Mouse (Mus musculus) midbrain, embryonic 11.5 days (tissue): Measurements from ENCODE around the gene Abca2. TPM values are rescaled to one million over a fixed set of nuclear protein-coding genes. Genes with fewer than 3 reads are reported as not detected.

Experiments used
- ATAC-seq: fragments of 200-750 bp; cut with Nextera tagmentation; 2 replicates; pipeline ENCODE4 v1.8.0; 2017; ENCODE audit warnings: moderate TSS enrichment, moderate library complexity; ENCODE audit not compliant: low FRiP score
- DNase-seq: peaks from one replicate; pipeline ENCODE4 v3.0.0; 2015; ENCODE audit warnings: low spot score; ENCODE audit errors: missing footprints
- H3K27ac ChIP-seq: fragments of 300-500 bp; sonication (generic); 2 replicates; pipeline ENCODE4 v1.5.1; 2014; ENCODE audit warnings: low read depth, low read length
- H3K27me3 ChIP-seq: fragments of 300-500 bp; sonication (generic); 2 replicates; pipeline ENCODE4 v1.6.1; 2014; ENCODE audit warnings: mild to moderate bottlenecking, low read length, moderate library complexity, mixed read lengths; ENCODE audit not compliant: control insufficient read depth, insufficient read depth
- H3K36me3 ChIP-seq: fragments of 300-500 bp; sonication (generic); 2 replicates; pipeline ENCODE4 v1.6.1; 2014; ENCODE audit warnings: mild to moderate bottlenecking, low read length, moderate library complexity, mixed read lengths; ENCODE audit not compliant: control insufficient read depth, insufficient read depth
- H3K4me1 ChIP-seq: fragments of 300-500 bp; sonication (generic); 2 replicates; pipeline ENCODE4 v1.6.1; 2014; ENCODE audit warnings: low read length; ENCODE audit not compliant: control insufficient read depth, insufficient read depth
- H3K4me2 ChIP-seq: fragments of 300-500 bp; sonication (generic); 2 replicates; pipeline ENCODE4 v1.6.1; 2014; ENCODE audit warnings: mild to moderate bottlenecking, moderate library complexity
- H3K4me3 ChIP-seq: fragments of 300-500 bp; sonication (generic); 2 replicates; pipeline ENCODE4 v1.5.1; 2014; ENCODE audit warnings: low read depth, low read length
- H3K9ac ChIP-seq: fragments of 300-500 bp; sonication (generic); 2 replicates; pipeline ENCODE4 v1.6.1; 2014; ENCODE audit warnings: low read length
- H3K9me3 ChIP-seq: fragments of 300-500 bp; sonication (generic); 2 replicates; pipeline ENCODE4 v1.6.1; 2016; ENCODE audit warnings: low read length; ENCODE audit not compliant: control insufficient read depth
- WGBS: fragments of 180-500 bp; shearing (Covaris S2); extraction: QIAGEN DNeasy Blood & Tissue Kit; methylation state at CpG from one replicate; pipeline ENCODE4 v1.1.7; 2014; 5-methylcytosine and 5-hydroxymethylcytosine counted together
- polyA plus RNA-seq: library from polyadenylated mRNA; unstranded; fragments of >200 nt; fragmentation: Nextera tagmentation; extraction: Ambion mirVana; gene quantifications from 2 replicates; pipeline ENCODE4 v1.2.1, GENCODE M21; 2014

Abca2 gene
- polyA plus RNA-seq, 1 experiment from 2014 or later, result 5.4 TPM

DNA sequence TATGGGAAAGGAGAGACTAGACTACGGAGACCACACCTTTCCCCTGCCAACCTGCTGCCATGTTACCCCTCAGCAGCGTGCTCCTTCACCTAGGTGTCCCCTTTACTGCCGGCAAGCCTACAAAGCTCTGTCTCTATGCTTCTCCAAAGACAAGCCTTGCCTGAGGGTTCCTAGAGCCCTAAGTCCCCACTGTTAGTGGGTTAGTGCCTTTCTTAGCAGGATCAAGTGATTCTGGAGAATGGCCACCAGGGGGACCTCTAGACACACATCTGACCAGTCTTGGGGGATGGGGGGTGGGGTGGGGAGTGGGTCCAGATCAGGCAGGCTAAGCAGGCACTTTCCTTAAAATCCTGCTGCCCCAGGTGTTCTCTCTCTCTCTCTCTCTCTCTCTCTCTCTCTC is 6.6 kb upstream of the Abca2 start:
- H3K27me3 ChIP-seq, result peaks cover 8% of the 10 kb centered on the region; the same call in 1 of the 2 replicates
- ATAC-seq, result peak; percentile 62
- no peaks in the 10 kb centered on the region for H3K9me3 ChIP-seq
- no peak overlapping the region for H3K4me3 ChIP-seq
- peak; percentile 89 for DNase-seq
- no peak overlapping the region for H3K9ac ChIP-seq
- H3K4me1 ChIP-seq, result no peaks in the 10 kb centered on the region
- no peak overlapping the region for H3K4me2 ChIP-seq
- H3K27ac ChIP-seq, result no peak overlapping the region
- 13% methylated on average over 3 of the region's 3 CpGs for WGBS
- H3K36me3 ChIP-seq, result no peaks in the 10 kb centered on the region

DNA sequence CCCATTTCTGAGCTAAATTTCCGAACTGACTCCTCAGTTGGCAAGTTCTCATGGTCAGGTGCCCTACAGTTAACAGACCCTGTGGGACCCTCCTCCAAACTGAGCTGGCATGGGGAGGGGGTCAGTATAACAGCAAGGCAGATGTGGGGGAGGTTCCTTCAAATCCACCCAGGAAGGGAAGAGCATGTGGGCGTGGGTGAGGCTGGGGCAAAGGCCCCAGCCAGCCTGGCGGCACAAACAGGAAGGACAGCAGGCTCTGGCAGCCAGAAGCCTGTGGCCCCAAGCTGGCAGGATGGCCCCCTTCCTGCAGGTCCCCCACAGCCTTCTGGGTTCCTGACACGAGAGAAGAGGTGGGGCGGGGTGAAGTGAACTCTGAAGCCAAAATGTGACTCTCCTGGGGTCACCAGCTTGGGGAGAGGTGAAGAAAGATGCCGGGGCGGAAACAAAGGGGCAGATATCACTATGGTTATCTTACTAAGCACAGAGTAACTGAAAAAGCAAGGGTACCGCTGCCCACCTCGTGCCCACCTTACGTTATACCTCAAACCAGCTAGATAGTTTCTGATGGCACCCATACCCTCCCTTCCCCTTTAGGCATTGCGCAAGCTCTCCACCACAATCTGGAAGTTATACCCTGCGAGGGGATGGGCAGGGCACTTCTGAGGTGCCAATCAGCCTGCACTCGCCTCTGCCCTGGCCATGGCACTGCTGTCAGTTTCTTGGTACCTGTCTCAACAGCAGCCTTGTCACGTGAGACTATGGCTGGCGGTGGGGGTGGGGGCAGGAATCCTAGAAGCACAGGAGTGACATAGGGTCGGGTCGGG is 5.7 kb upstream of the Abca2 start, which contains the start of gene Fut7:
Fut7 (plus strand) TSS at position 681 of the 824 bp plus-strand sequence.
- DNase-seq (no peak), ATAC-seq (no peak)
- H3K27me3 ChIP-seq, result peaks cover 8% of the 10 kb centered on the region; the same call in 1 of the 2 replicates
- no peak within 1 kb of the TSS for H3K4me2 ChIP-seq
- no peaks in the 10 kb centered on the region for H3K9me3 ChIP-seq
- 69% methylated on average over 17 of the region's 17 CpGs for WGBS
- no peak within 1 kb of the TSS for H3K4me3 ChIP-seq
- H3K27ac ChIP-seq, result no peak within 1 kb of the TSS
- H3K9ac ChIP-seq, result no peak within 1 kb of the TSS
- no peaks in the 10 kb centered on the region for H3K36me3 ChIP-seq
- H3K4me1 ChIP-seq, result no peaks in the 10 kb centered on the region

GRCm38 (mm10) chr2:25423626-25424025 is 4.9 kb upstream of the Abca2 start:
- ATAC-seq (no peak), DNase-seq (no peak)
- no peaks in the 10 kb centered on the region for H3K4me1 ChIP-seq
- no peak overlapping the region for H3K27ac ChIP-seq
- H3K9ac ChIP-seq, result no peak overlapping the region
- no peak overlapping the region for H3K4me2 ChIP-seq
- WGBS, result 67% methylated on average over 1 of the region's 1 CpGs
- no peaks in the 10 kb centered on the region for H3K36me3 ChIP-seq
- H3K9me3 ChIP-seq, result no peaks in the 10 kb centered on the region
- H3K4me3 ChIP-seq, result no peak overlapping the region
- H3K27me3 ChIP-seq, result peaks cover 8% of the 10 kb centered on the region; the same call in 1 of the 2 replicates

GRCm38 (mm10) chr2:25425481-25425880 is 3.0 kb upstream of the Abca2 start:
- H3K27me3 ChIP-seq, result peaks cover 13% of the 10 kb centered on the region
- no peak for DNase-seq

DNA sequence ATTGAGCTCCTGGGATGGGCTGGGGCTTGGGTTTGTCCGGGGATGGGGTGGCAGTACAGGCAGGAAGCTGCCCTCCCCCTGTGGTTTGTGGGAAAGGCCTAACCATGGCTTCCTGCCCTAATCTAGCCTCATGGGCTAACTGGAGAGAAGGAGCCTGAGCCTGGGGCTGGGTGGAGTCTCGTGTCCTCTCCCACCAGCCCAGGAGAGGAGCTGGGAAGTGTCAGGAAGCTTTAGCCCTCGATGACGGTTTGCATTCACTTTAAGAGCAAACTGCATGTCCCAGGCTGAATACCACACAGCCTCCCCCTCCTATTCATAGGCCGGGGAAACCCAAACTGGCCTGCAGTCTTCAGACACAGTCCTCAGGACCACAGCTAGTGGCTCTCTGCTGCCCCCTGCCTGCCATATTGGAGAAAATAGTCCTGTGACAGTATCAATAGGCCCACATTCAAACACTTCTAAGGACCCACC is 1.7 kb upstream of the Abca2 start:
- no peak overlapping the region for H3K9ac ChIP-seq
- H3K4me2 ChIP-seq, result no peak overlapping the region
- H3K4me1 ChIP-seq, result peaks cover 9% of the 10 kb centered on the region
- peak; percentile 98 for DNase-seq
- WGBS, result 41% methylated on average over 5 of the region's 5 CpGs
- no peaks in the 10 kb centered on the region for H3K36me3 ChIP-seq
- H3K9me3 ChIP-seq, result no peaks in the 10 kb centered on the region
- no peak overlapping the region for H3K27ac ChIP-seq
- H3K4me3 ChIP-seq, result no peak overlapping the region
- 0 out of 2 replicates have a peak, but pooled peaks have one; percentile 12 for ATAC-seq
- H3K27me3 ChIP-seq, result peaks cover 13% of the 10 kb centered on the region

More at GRCm38 (mm10) chr2:25425481-25425880, 3.0 kb upstream of the Abca2 start:
- H3K27ac ChIP-seq, result no peak overlapping the region
- H3K9ac ChIP-seq, result no peak overlapping the region
- no peaks in the 10 kb centered on the region for H3K36me3 ChIP-seq
- H3K4me2 ChIP-seq, result no peak overlapping the region
- no peak for ATAC-seq
- H3K4me3 ChIP-seq, result no peak overlapping the region
- H3K4me1 ChIP-seq, result peaks cover 5% of the 10 kb centered on the region
- WGBS, result 54% methylated on average over 27 of the region's 27 CpGs
- H3K9me3 ChIP-seq, result no peaks in the 10 kb centered on the region

DNA sequence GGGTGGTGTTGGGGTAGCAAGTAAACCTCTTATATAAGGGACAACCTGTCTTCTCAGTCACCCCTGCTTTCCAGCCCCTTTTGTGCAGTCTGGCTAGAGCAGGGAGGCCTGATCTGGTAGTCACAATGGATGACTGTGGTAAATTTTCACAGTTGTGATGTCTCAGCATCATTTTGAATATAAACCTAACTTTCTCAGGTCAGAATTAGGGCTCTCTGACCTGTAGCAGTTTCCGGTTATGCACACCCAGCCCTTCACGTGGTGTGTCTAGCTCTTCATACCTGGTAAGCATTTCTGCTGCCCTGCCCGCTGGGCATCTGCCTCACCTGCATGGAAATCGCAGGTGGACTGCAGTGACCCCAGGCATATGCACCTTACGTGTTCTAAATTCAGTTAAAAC is 1.2 kb upstream of the Abca2 start:
- ATAC-seq, result no peak

GRCm38 (mm10) chr2:25429435-25430180 is 1.1 kb downstream of the Abca2 start:
- Histone ChIP-seq H3K9me3 (no peaks in the 10 kb centered on the region), H3K9ac (peak overlapping the region; percentile 79; the same call in 1 of the 2 replicates), H3K27me3 (peaks cover 12% of the 10 kb centered on the region), H3K27ac (no peak overlapping the region), H3K4me1 (peaks cover 9% of the 10 kb centered on the region), H3K4me3 (peak overlapping the region; percentile 69), H3K36me3 (no peaks in the 10 kb centered on the region), H3K4me2 (peak overlapping the region; percentile 77)
- 71% methylated on average over 5 of the region's 5 CpGs for WGBS
- DNase-seq (peak; percentile 86), ATAC-seq (no peak)

More for the DNA sequence above, 1.2 kb upstream of the Abca2 start:
- Histone ChIP-seq H3K9me3 (no peaks in the 10 kb centered on the region), H3K27ac (no peak overlapping the region), H3K4me3 (no peak overlapping the region), H3K9ac (no peak overlapping the region), H3K36me3 (no peaks in the 10 kb centered on the region), H3K27me3 (peaks cover 13% of the 10 kb centered on the region), H3K4me1 (peaks cover 9% of the 10 kb centered on the region), H3K4me2 (no peak overlapping the region)
- DNase-seq, result no peak
- 85% methylated on average over 5 of the region's 5 CpGs for WGBS

DNA sequence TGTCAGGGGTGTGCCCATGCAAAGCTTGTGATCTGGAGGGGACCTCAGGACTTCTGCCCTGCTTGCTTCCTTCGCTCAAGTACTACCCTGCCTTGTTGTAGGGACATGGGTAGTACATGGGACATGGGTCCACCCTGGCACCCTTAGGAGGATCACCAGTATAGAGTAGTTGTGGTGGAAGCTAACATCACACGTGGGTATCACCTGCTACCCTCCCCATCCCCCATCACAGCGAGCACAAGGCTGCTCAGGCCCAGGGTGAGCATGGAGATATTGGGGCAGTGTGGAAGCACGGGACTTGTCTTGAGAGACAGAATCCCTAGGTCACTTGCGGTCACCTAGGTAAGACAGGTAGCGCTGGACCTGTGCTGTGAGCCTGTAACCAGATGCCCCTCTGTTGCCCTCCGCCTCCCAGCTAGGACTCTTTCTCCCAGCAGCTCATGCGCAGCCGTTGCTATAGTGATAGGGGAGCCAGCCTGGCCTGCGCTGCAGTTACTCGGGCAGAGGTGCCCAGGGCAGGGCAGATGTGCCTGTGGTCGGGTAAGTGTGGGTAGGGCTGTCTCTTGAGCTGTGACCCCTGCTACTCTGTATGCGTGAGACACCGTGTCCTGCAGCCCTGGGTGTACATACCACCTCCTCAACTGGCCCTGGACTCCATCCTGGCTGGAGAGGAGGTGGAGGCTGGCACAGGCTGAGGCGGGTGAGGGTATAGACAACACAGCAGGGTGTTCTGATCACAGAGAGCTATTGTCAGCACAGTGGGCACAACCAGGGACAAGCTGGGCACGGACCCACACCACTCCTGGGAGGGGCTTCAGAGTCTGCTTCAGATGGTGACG is 2.1 kb downstream of the Abca2 start:
- no peak overlapping the region for H3K4me2 ChIP-seq
- no peak for ATAC-seq
- peaks cover 9% of the 10 kb centered on the region for H3K4me1 ChIP-seq

More for the DNA sequence above, 2.1 kb downstream of the Abca2 start:
- Histone ChIP-seq H3K9me3 (no peaks in the 10 kb centered on the region), H3K36me3 (no peaks in the 10 kb centered on the region), H3K27ac (no peak overlapping the region), H3K4me3 (no peak overlapping the region), H3K27me3 (peaks cover 4% of the 10 kb centered on the region; the same call in 1 of the 2 replicates), H3K9ac (no peak overlapping the region)
- 62% methylated on average over 17 of the region's 17 CpGs for WGBS
- no peak for DNase-seq
